Mouse (Mus musculus) adrenal gland, adult 8-10 months (tissue): ENCODE measurements around the gene Cd8b1. TPM values are rescaled to one million over a fixed set of nuclear protein-coding genes. Genes with fewer than 3 reads are reported as not detected.
"Not testable (repeated sequence)": the region's sequence is repeated elsewhere in the genome, so short reads cannot be mapped to it uniquely, and the experiment has no call there.

ENCODE experiments used
- DNase-seq: peaks from one replicate; pipeline ENCODE4 v3.0.0; 2022
- total RNA-seq, 4 experiments: library from RNA; stranded (reverse); gene quantifications; 2 replicates each; pipeline ENCODE4 v1.2.4; 2022

Cd8b1 gene
- under 1 TPM in 3 of 4 experiments, not detected in 1; 0.31 to 0.32 (median 0.31) TPM for total RNA-seq

- DNase-seq = no peak
Observed at GRCm38 (mm10) chr6:71322491-71322921, at the start of gene Cd8b1. Gene Cd8b1, plus strand, starts transcription at chr6:71322788.

GRCm38 (mm10) chr6:71273715-71274114, 48.9 kb upstream of the Cd8b1 start:
- no peak for DNase-seq

- DNase-seq = no peak
Observed at GRCm38 (mm10) chr6:71274621-71275020, 48.0 kb upstream of the Cd8b1 start.

- no peak for DNase-seq
Observed at GRCm38 (mm10) chr6:71279418-71279817, 43.2 kb upstream of the Cd8b1 start.

- DNase-seq = no peak
Observed at GRCm38 (mm10) chr6:71293509-71293908, 29.1 kb upstream of the Cd8b1 start.

GRCm38 (mm10) chr6:71295303-71295702, 27.3 kb upstream of the Cd8b1 start:
- DNase-seq = no peak

GRCm38 (mm10) chr6:71298051-71298450, 24.5 kb upstream of the Cd8b1 start:
- no peak for DNase-seq

GRCm38 (mm10) chr6:71298751-71299150, 23.8 kb upstream of the Cd8b1 start:
- DNase-seq = no peak

GRCm38 (mm10) chr6:71302097-71302731, 20.4 kb upstream of the Cd8b1 start:
- DNase-seq = no peak

- no peak for DNase-seq
Observed at GRCm38 (mm10) chr6:71307486-71307885, 15.1 kb upstream of the Cd8b1 start.

GRCm38 (mm10) chr6:71321826-71322283, 733 bp upstream of the Cd8b1 start, which contains the start of gene Smyd1:
Gene Smyd1, minus strand, starts transcription at chr6:71322233.
- no peak for DNase-seq

GRCm38 (mm10) chr6:71324816-71325215, 2.2 kb downstream of the Cd8b1 start:
- no peak for DNase-seq

- DNase-seq = no peak
Observed at GRCm38 (mm10) chr6:71329881-71330280, 7.3 kb downstream of the Cd8b1 start.

GRCm38 (mm10) chr6:71330486-71330885, 7.9 kb downstream of the Cd8b1 start:
- no peak for DNase-seq

- DNase-seq = not testable (repeated sequence)
Observed at GRCm38 (mm10) chr6:71331491-71331890, 8.9 kb downstream of the Cd8b1 start.

GRCm38 (mm10) chr6:71332236-71332965, 9.8 kb downstream of the Cd8b1 start:
- DNase-seq = no peak

GRCm38 (mm10) chr6:71333031-71333430, 10.4 kb downstream of the Cd8b1 start:
- DNase-seq = no peak

- DNase-seq = no peak
Observed at GRCm38 (mm10) chr6:71333578-71334273, 11.1 kb downstream of the Cd8b1 start.

- no peak for DNase-seq
Observed at GRCm38 (mm10) chr6:71337666-71338065, 15.1 kb downstream of the Cd8b1 start.

GRCm38 (mm10) chr6:71338941-71339340, 16.4 kb downstream of the Cd8b1 start:
- no peak for DNase-seq

- DNase-seq = no peak
Observed at GRCm38 (mm10) chr6:71339351-71339750, 16.8 kb downstream of the Cd8b1 start.

- DNase-seq = no peak
Observed at GRCm38 (mm10) chr6:71341179-71341578, 18.6 kb downstream of the Cd8b1 start.

GRCm38 (mm10) chr6:71348006-71348405, 25.4 kb downstream of the Cd8b1 start:
- DNase-seq = no peak
